Mouse (Mus musculus) hindbrain, postnatal 0 days (tissue): Measurements from ENCODE around the gene Zeb2. TPM values are rescaled to one million over a fixed set of nuclear protein-coding genes. Genes with fewer than 3 reads are reported as not detected.

ENCODE experiments used
- ATAC-seq: fragments of 200-750 bp; cut with Nextera tagmentation; 2 replicates; pipeline ENCODE4 v1.8.0; 2017; ENCODE audit warnings: mild to moderate bottlenecking, moderate TSS enrichment, moderate library complexity
- DNase-seq: peaks from one replicate; pipeline ENCODE4 v3.0.0-alpha.2; 2015; ENCODE audit warnings: low spot score
- H3K27ac ChIP-seq: fragments of 300-500 bp; sonication (generic); 2 replicates; pipeline ENCODE4 v1.5.1; 2014; ENCODE audit warnings: mild to moderate bottlenecking
- H3K27me3 ChIP-seq: fragments of 300-500 bp; sonication (generic); 2 replicates; pipeline ENCODE4 v1.6.1; 2014; ENCODE audit warnings: low read length, mixed read lengths; ENCODE audit not compliant: insufficient read depth
- H3K36me3 ChIP-seq: fragments of 300-500 bp; sonication (generic); 2 replicates; pipeline ENCODE4 v1.6.1; 2014; ENCODE audit warnings: low read length, mixed read lengths; ENCODE audit not compliant: insufficient read depth
- H3K4me1 ChIP-seq: fragments of 300-500 bp; sonication (generic); 2 replicates; pipeline ENCODE4 v1.6.1; 2014; ENCODE audit warnings: antibody characterized with exemption, low read length, mixed read lengths; ENCODE audit not compliant: insufficient read depth
- H3K4me2 ChIP-seq: fragments of 300-500 bp; sonication (generic); 2 replicates; pipeline ENCODE4 v1.6.1; 2014; ENCODE audit warnings: low read depth, mild to moderate bottlenecking, low read length, moderate library complexity, mixed read lengths
- H3K4me3 ChIP-seq: fragments of 300-500 bp; sonication (generic); 2 replicates; pipeline ENCODE4 v1.5.1; 2014; ENCODE audit warnings: low read length
- H3K9ac ChIP-seq: fragments of 300-500 bp; sonication (generic); replicated peaks from 2 replicates; pipeline ENCODE4 v1.6.1; 2014; ENCODE audit warnings: mild to moderate bottlenecking, low read length, moderate library complexity, mixed read lengths
- H3K9me3 ChIP-seq: fragments of 300-500 bp; sonication (generic); 2 replicates; pipeline ENCODE4 v1.6.1; 2016; ENCODE audit warnings: low read length, mixed read lengths
- CTCF ChIP-seq: IDR thresholded peaks from 2 replicates; pipeline ENCODE4 v1.5.1; 2016; ENCODE audit warnings: antibody characterized with exemption, control low read depth, low read depth
- WGBS: fragments of 180-500 bp; shearing (Covaris S2); extraction: QIAGEN DNeasy Blood & Tissue Kit; methylation state at CpG from one replicate; pipeline ENCODE4 v1.1.7; 2014; 5-methylcytosine and 5-hydroxymethylcytosine counted together
- polyA plus RNA-seq: library from polyadenylated mRNA; unstranded; fragments of >200 nt; fragmentation: Nextera tagmentation; extraction: Ambion mirVana; gene quantifications from 2 replicates; pipeline ENCODE4 v1.2.1, GENCODE M21; 2015
- total RNA-seq: library from RNA; depleted of rRNA; stranded (reverse); fragments of >200 nt; gene quantifications from 2 replicates; pipeline ENCODE4 v1.2.3, GENCODE M21; 2014

Zeb2 gene
- total and polyA plus RNA-seq, 2 experiments from 2014 or later = 21.4 to 52.0 TPM

DNA sequence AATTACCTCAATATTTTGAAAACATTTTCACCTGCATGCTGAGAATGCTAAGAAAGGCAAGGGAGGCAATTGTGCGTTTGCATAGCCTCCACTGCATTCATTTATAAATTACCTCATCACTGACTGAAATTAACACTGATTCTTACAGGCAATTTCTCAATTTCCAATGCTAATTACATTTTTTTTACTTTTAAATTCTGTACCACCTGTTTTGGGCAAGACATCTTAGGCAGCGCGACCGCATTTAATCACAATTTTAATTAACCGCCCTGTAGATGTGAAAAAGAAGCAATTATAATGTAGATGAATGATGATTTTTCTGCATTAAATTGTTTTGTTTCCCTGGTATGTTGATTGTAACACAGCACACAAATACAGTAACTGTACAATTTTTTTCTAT is 24.5 kb downstream of the Zeb2 start:
- no peak for DNase-seq
- Histone ChIP-seq H3K4me1 (peaks cover 8% of the 10 kb centered on the region; the same call in 1 of the 2 replicates), H3K9ac (no peak overlapping the region), H3K4me3 (no peak overlapping the region), H3K36me3 (no peaks in the 10 kb centered on the region), H3K27me3 (no peaks in the 10 kb centered on the region), H3K27ac (no peak overlapping the region), H3K9me3 (no peaks in the 10 kb centered on the region), H3K4me2 (no peak overlapping the region)
- WGBS = 76% methylated on average over 5 of the region's 5 CpGs
- TF ChIP-seq CTCF = no peak
- no peak for ATAC-seq

DNA sequence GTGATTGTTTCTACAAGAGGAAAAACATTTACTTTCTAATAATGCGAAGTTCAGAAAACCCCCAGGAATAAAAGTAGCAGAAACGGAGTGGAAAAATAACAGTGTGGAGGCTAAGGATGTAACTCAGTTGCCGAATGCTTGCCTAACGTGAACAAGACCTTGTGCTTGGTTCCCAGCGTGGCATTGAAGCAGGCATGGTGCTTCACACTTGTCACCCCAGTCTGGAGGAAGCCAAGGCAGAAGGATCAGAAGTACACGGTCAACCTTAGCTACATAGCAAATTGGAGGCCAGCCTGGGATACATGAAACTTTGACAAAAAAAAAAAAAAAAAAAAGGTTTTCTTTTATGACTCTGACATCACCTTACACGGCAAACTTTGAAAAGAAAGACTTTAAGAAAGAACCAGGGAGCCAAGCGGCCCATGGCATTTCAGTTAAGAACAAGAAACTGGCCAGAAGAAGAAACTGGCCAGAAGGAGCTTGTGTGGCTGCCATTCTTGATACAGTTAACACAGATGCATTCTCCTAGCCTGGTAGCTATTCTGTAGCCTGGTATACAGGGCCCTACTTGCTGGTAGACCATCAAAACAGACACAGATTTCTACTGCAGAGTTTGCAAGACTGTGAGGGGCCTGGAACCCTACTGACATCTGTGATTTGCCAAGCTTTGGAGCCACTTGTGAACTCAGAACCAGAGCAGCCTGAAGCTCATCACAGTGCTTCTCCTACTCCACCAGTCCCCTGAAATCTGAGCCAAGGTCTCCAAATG is 26.5 kb downstream of the Zeb2 start:
- 87% methylated on average over 8 of the region's 8 CpGs for WGBS
- Histone ChIP-seq H3K27ac (no peak overlapping the region), H3K4me1 (peaks cover 8% of the 10 kb centered on the region; the same call in 1 of the 2 replicates)

DNA sequence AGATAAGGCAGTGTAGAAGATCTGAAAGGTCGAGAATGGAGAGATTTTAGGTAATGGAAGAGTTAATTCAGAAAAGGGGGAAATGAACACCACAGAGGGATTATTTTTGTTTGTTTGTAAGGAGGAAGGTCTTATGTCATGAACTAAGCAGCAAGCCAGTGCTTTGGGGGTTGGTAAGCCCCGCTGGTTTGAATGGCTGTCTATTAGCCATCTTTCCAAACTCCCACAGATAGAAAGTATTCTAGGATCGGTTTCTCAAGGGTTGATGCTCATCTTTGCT is 28.0 kb downstream of the Zeb2 start:
- no peak for DNase-seq
- 38% methylated on average over 3 of the region's 3 CpGs for WGBS
- Histone ChIP-seq H3K9me3 (no peaks in the 10 kb centered on the region), H3K4me1 (peaks cover 8% of the 10 kb centered on the region; the same call in 1 of the 2 replicates), H3K4me3 (no peak overlapping the region), H3K9ac (no peak overlapping the region), H3K27ac (peak overlapping the region; percentile 34), H3K4me2 (0 out of 2 replicates have a peak overlapping the region, but pooled peaks have one; percentile 43), H3K27me3 (no peaks in the 10 kb centered on the region), H3K36me3 (no peaks in the 10 kb centered on the region)
- ATAC-seq = no peak
- no peak for TF ChIP-seq CTCF

More for the DNA sequence above, 26.5 kb downstream of the Zeb2 start:
- no peaks in the 10 kb centered on the region for H3K9me3 ChIP-seq
- H3K27me3 ChIP-seq = no peaks in the 10 kb centered on the region
- TF ChIP-seq CTCF = no peak
- no peak overlapping the region for H3K4me2 ChIP-seq
- no peak for DNase-seq
- no peaks in the 10 kb centered on the region for H3K36me3 ChIP-seq
- ATAC-seq = no peak
- no peak overlapping the region for H3K4me3 ChIP-seq
- H3K9ac ChIP-seq = no peak overlapping the region

DNA sequence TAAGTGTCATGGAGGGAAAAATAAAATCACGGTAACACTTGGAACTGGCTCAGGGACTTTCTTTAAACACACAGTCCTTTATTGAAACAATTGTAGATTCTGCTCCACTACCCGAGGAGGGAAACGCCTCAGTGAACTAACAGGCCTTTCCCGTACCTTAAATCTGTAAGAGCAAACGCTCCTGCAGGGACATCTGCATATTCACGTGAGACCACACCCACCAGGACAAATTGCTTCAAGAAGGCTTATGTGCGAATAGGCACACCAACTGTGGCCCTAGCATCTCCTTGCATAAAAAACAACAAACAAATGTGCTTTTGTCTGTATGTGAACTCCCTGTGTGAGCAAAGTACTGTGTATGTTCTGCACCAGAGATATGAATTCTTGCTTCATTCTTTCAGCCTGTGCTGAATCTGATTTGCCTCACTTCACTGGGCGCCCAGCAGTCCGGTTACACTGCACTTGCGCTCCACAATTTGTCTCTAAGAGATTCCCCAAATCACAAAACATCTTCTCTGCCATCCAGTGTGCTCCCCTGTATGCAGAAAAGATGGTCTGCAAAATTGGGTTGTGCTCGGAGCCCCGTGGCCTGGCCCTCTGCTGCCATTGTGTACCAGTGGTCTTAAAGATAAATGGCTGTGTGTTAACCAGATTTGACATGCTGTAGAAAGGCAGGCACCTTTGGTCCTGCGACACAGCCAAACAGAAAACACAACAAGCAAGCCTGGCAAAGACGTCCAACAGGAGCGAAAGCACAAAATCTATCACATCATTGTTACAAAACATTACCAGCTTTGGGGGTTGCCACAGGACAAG is 28.6 kb downstream of the Zeb2 start:
- H3K36me3 ChIP-seq = no peaks in the 10 kb centered on the region
- peak; percentile 41 for ATAC-seq
- DNase-seq = no peak
- no peaks in the 10 kb centered on the region for H3K27me3 ChIP-seq
- H3K4me1 ChIP-seq = peaks cover 8% of the 10 kb centered on the region; the same call in 1 of the 2 replicates
- 24% methylated on average over 15 of the region's 15 CpGs for WGBS
- peak; percentile 21; the same call in 1 of the 2 replicates for TF ChIP-seq CTCF
- H3K4me2 ChIP-seq = peak overlapping the region; percentile 43
- no peak overlapping the region for H3K9ac ChIP-seq
- H3K4me3 ChIP-seq = no peak overlapping the region
- no peaks in the 10 kb centered on the region for H3K9me3 ChIP-seq
- H3K27ac ChIP-seq = peak overlapping the region; percentile 34

DNA sequence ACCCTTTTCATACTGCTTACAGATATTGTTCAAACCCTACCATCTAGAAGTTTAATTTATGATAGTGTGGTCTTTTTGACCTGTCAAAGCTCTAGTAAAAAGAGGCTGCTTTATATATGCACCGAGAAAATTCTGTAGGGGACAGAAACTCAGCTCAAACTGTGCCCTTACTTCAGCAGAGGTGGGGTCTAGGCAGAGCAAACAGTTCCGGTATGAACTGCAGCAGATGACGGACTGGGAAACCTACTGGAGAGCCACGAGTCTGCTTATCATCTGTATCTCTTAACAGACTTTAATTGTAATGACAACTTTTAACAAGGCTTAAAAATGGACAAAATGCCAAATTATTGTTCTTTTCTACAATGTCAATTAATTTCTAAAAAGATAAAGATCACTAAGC is 30.0 kb downstream of the Zeb2 start:
- no peak for DNase-seq
- no peak for TF ChIP-seq CTCF

DNA sequence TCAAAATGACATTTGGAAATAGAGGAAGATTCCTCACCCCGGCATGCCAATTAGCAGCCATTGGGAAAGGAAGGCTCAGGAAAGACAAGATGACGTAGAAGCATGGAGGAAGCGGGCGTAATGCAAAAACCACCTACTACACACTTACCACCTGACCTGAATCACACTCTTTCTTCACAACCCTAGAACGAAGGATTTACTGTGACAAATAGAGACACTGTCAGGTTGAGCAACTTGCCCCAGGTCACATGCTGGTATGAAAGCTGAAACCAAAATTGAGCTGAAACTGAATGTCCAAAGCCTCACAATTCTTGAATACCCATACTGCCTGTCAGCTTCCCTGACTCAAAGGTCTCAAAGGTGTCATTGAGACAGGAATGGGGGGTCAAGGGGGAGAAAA is 31.5 kb downstream of the Zeb2 start:
- Histone ChIP-seq H3K4me3 (no peak overlapping the region), H3K9ac (no peak overlapping the region), H3K4me1 (peaks cover 8% of the 10 kb centered on the region; the same call in 1 of the 2 replicates), H3K9me3 (no peaks in the 10 kb centered on the region), H3K36me3 (no peaks in the 10 kb centered on the region), H3K27me3 (no peaks in the 10 kb centered on the region), H3K4me2 (no peak overlapping the region), H3K27ac (no peak overlapping the region)
- no peak for TF ChIP-seq CTCF
- 83% methylated on average over 5 of the region's 5 CpGs for WGBS
- ATAC-seq (no peak), DNase-seq (no peak)

More for the DNA sequence above, 30.0 kb downstream of the Zeb2 start:
- Histone ChIP-seq H3K9ac (no peak overlapping the region), H3K4me3 (no peak overlapping the region), H3K4me2 (no peak overlapping the region), H3K9me3 (no peaks in the 10 kb centered on the region), H3K27me3 (no peaks in the 10 kb centered on the region), H3K4me1 (peaks cover 8% of the 10 kb centered on the region; the same call in 1 of the 2 replicates), H3K27ac (no peak overlapping the region), H3K36me3 (no peaks in the 10 kb centered on the region)
- no peak for ATAC-seq
- WGBS = 57% methylated on average over 4 of the region's 4 CpGs
